Mouse (Mus musculus) cortical plate, adult 2 months (tissue): Measurements from ENCODE around the gene Rab2b.

Source experiments
- CTCF ChIP-seq: fragments of 200-500 bp; IDR thresholded peaks from 2 replicates; pipeline ENCODE4 v1.5.1; 2011; ENCODE audit warnings: mild to moderate bottlenecking, control low read depth, low read length; ENCODE audit not compliant: insufficient read depth; ENCODE audit errors: extremely low read depth
- POLR2A ChIP-seq: fragments of 200-500 bp; IDR thresholded peaks from 2 replicates; pipeline ENCODE4 v1.6.1; 2011; ENCODE audit warnings: mild to moderate bottlenecking, low read length, control low read depth; ENCODE audit not compliant: insufficient read depth; ENCODE audit errors: extremely low read depth

- TF ChIP-seq POLR2A = no peak
- no peak for TF ChIP-seq CTCF
These were observed 48.8 kb upstream of the Rab2b start, which contains the start of gene Sall2 for GRCm38 (mm10) chr14:52327910-52328812.
